Mouse (Mus musculus) megakaryocyte, embryonic 14.5 days (primary cell): ENCODE measurements around the gene Zdhhc5.

Experiments
- FLI1 ChIP-seq: IDR thresholded peaks from 2 replicates; pipeline ENCODE4 v1.6.1; 2012; ENCODE audit warnings: low read length, inconsistent platforms, mixed read lengths
- GATA1 ChIP-seq: IDR thresholded peaks from 3 replicates; pipeline ENCODE4 v1.6.1; 2012; ENCODE audit warnings: mixed read lengths, low read length, inconsistent platforms, borderline replicate concordance

DNA sequence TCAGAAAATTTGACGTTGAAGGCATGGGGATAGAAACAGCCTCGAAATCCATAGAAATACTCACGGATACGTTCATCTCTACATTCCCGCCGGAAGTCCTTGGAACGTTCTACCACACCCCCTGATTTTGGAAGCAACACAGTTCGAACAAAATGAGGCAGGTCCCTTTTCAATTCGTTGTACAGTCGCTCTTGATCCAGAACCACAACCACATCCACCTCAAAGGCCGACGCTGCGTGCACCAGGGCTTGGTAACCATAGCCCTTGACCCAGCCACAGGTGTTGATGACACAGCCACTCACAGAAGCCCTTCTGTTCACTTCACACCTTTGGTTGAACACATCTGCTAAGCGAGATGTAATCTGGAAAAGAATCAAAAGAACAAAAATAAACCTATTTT is 8.9 kb upstream of the Zdhhc5 start:
- TF ChIP-seq GATA1 (no peak), FLI1 (no peak)
